In genomic region chr19:46326019-46326755, GRCm38 (mm10) we compare ENCODE assay signal across 8 mouse cellular contexts. TPM values are rescaled to one million over a fixed set of nuclear protein-coding genes. Genes with fewer than 3 reads are reported as not detected.
DNase-seq lines count a peak whose midpoint lies in the region; ATAC-seq and TF ChIP-seq lines count a peak whose summit lies in the region.

No protein-coding gene starts in this region.

- H3K4me3 ChIP-seq in heart, adult 2 months: no peak overlapping the region; the same call in 1 of the 2 replicates
- peak overlapping the region; percentile 44; the same call in 1 of the 2 replicates for H3K4me3 ChIP-seq in ES-Bruce4 (ENCODE audit: low read depth, low read length)
- peak overlapping the region; percentile 80 for H3K4me3 ChIP-seq in forebrain, embryonic 10.5 days
- H3K4me3 ChIP-seq in liver, embryonic 13.5 days (replicated peaks): no peak overlapping the region

- no peak for TF ChIP-seq CTCF in heart, adult 2 months (IDR thresholded peaks at IDR 0.05)
- TF ChIP-seq CTCF in ES-Bruce4 (IDR thresholded peaks at IDR 0.05; ENCODE audit: low read depth, low read length): no peak

- no peak overlapping the region for H3K27ac ChIP-seq in heart, adult 2 months
- no peak overlapping the region for H3K27ac ChIP-seq in ES-Bruce4 (ENCODE audit: insufficient read depth, low read length)
- peak overlapping the region; percentile 60; the same call in 1 of the 2 replicates for H3K27ac ChIP-seq in forebrain, embryonic 10.5 days
- no peak overlapping the region for H3K27ac ChIP-seq in liver, embryonic 13.5 days

- no peaks in the 10 kb centered on the region for H3K9me3 ChIP-seq in ES-Bruce4 (replicated peaks; ENCODE audit: control insufficient read depth, insufficient read depth, low read length, poor library complexity, severe bottlenecking)
- no peaks in the 10 kb centered on the region for H3K9me3 ChIP-seq in forebrain, embryonic 10.5 days
- H3K9me3 ChIP-seq in liver, embryonic 13.5 days (replicated peaks): no peaks in the 10 kb centered on the region

- TF ChIP-seq POLR2A in heart, adult 2 months (IDR thresholded peaks at IDR 0.05; ENCODE audit: insufficient read depth, low read depth, low read length): no peak
- no peak for TF ChIP-seq POLR2A in ES-Bruce4 (IDR thresholded peaks at IDR 0.05; ENCODE audit: insufficient read depth, low read length)

- TF ChIP-seq EP300 in heart, adult 2 months (IDR thresholded peaks at IDR 0.05; ENCODE audit: insufficient read depth, low read depth, low read length): no peak
- TF ChIP-seq EP300 in ES-Bruce4 (IDR thresholded peaks at IDR 0.05; ENCODE audit: insufficient read depth, low read depth, low read length): no peak

- intact Hi-C loops in heart, adult 2 months (cut with DNase I): no loop called here

- DNase-seq in heart, adult 11 months: peak; percentile 91
- DNase-seq in heart, adult 2 months: no peak
- DNase-seq in forebrain, embryonic 10.5 days (ENCODE audit: extremely low spot score, low spot score): no peak
- DNase-seq in liver, embryonic 13.5 days: no peak
- DNase-seq in thymus, postnatal 10 days (ENCODE audit: low spot score in 2 of 2): no peak
- DNase-seq in lung, postnatal 36 days: no peak

- H3K27me3 ChIP-seq in heart, adult 2 months (ENCODE audit: control insufficient read depth, insufficient read depth, low read length): peaks cover 1% of the 10 kb centered on the region; the same call in 1 of the 2 replicates
- H3K27me3 ChIP-seq in ES-Bruce4 (ENCODE audit: control insufficient read depth, insufficient read depth, low read length, poor library complexity, severe bottlenecking): no peaks in the 10 kb centered on the region
- H3K27me3 ChIP-seq in forebrain, embryonic 10.5 days (ENCODE audit: poor library complexity, severe bottlenecking): peaks cover 85% of the 10 kb centered on the region
- H3K27me3 ChIP-seq in liver, embryonic 13.5 days: peaks cover 70% of the 10 kb centered on the region

- H3K9ac ChIP-seq in heart, adult 2 months (ENCODE audit: low read depth, low read length): no peak overlapping the region
- H3K9ac ChIP-seq in ES-Bruce4 (ENCODE audit: low read depth, poor library complexity, severe bottlenecking): no peak overlapping the region
- no peak overlapping the region for H3K9ac ChIP-seq in liver, embryonic 13.5 days

- H3K4me1 ChIP-seq in heart, adult 2 months (ENCODE audit: control insufficient read depth, insufficient read depth, low read length): peaks cover 7% of the 10 kb centered on the region
- H3K4me1 ChIP-seq in ES-Bruce4 (ENCODE audit: control insufficient read depth, insufficient read depth, low read length): no peaks in the 10 kb centered on the region
- peaks cover 67% of the 10 kb centered on the region for H3K4me1 ChIP-seq in forebrain, embryonic 10.5 days
- H3K4me1 ChIP-seq in liver, embryonic 13.5 days (replicated peaks): peaks cover 46% of the 10 kb centered on the region

- H3K36me3 ChIP-seq in heart, adult 2 months (ENCODE audit: control insufficient read depth, insufficient read depth, low read length): no peaks in the 10 kb centered on the region
- no peaks in the 10 kb centered on the region; the same call in 1 of the 2 replicates for H3K36me3 ChIP-seq in ES-Bruce4 (ENCODE audit: control insufficient read depth, insufficient read depth, low read length, poor library complexity, severe bottlenecking)
- peaks cover 12% of the 10 kb centered on the region for H3K36me3 ChIP-seq in forebrain, embryonic 10.5 days (replicated peaks)
- peaks cover 12% of the 10 kb centered on the region for H3K36me3 ChIP-seq in liver, embryonic 13.5 days

- no peak for ATAC-seq in liver, embryonic 13.5 days (ENCODE audit: low read depth)
- ATAC-seq in inflammation-experienced regulatory T-cells, adult 6 months: no peak

- H3K4me2 ChIP-seq in liver, embryonic 13.5 days: peak overlapping the region; percentile 100; the same call in 1 of the 2 replicates

- 8% methylated on average over 29 of the region's 29 CpGs for WGBS in heart, adult 2 months
- WGBS in forebrain, embryonic 10.5 days: 2% methylated on average over 28 of the region's 29 CpGs
- WGBS in liver, embryonic 13.5 days (ENCODE audit: insufficient replicate concordance): 7% methylated on average over 29 of the region's 29 CpGs

- no peaks in the 10 kb centered on the region for H3K79me2 ChIP-seq in heart, adult 2 months (replicated peaks; ENCODE audit: control insufficient read depth, insufficient read depth, low read length)

RNA-seq across cellular contexts. Expression of gene Psd, which starts 0.8 kb away (rescaled TPM):
- total RNA-seq in heart, adult 2 months (2021): under 1 TPM; 0.60 to 0.80 TPM
- 1.4 and 1.6 TPM in 2 replicates for polyA plus RNA-seq in heart, adult 2 months (2012; rRNA removed)
- 1.4 and 2.0 TPM in 2 replicates for polyA plus RNA-seq in ES-Bruce4 (2011; ENCODE audit: insufficient read depth, insufficient read length, low read depth, missing spikeins)
- 2.8 and 2.9 TPM in 2 replicates for polyA plus RNA-seq in forebrain, embryonic 10.5 days (2016; fragmentation: Nextera tagmentation; extraction: Ambion mirVana)
- 5.8 and 7.1 TPM in 2 replicates for polyA plus RNA-seq in liver, embryonic 13.5 days (2015; fragmentation: Nextera tagmentation; extraction: Ambion mirVana)
- polyA plus RNA-seq in inflammation-experienced regulatory T-cells, adult 6 months (2017; shearing (Covaris generic)): 1 to 10 TPM; 3.1 to 4.1 (median 4.0) TPM

RNA-seq across cellular contexts. Expression of gene Fbxl15, which starts 1.8 kb away (rescaled TPM):
- 1 to 10 TPM; 5.3 TPM for total RNA-seq in heart, adult 2 months (2021)
- polyA plus RNA-seq in heart, adult 2 months (2012; rRNA removed): 5.3 and 8.0 TPM in 2 replicates
- polyA plus RNA-seq in ES-Bruce4 (2011; ENCODE audit: insufficient read depth, insufficient read length, low read depth, missing spikeins): 1.1 TPM in 2 replicates
- polyA plus RNA-seq in forebrain, embryonic 10.5 days (2016; fragmentation: Nextera tagmentation; extraction: Ambion mirVana): 17.9 and 18.0 TPM in 2 replicates
- 11.2 and 12.1 TPM in 2 replicates for polyA plus RNA-seq in liver, embryonic 13.5 days (2015; fragmentation: Nextera tagmentation; extraction: Ambion mirVana)
- polyA plus RNA-seq in inflammation-experienced regulatory T-cells, adult 6 months (2017; shearing (Covaris generic)): 1 to 10 TPM; 3.9 to 6.4 (median 4.5) TPM

RNA-seq across cellular contexts. Expression of gene Cuedc2, which starts 12.3 kb away (rescaled TPM):
- total RNA-seq in heart, adult 2 months (2021): 10 to 100 TPM; 79.8 to 91.3 TPM
- 58.7 and 73.5 TPM in 2 replicates for polyA plus RNA-seq in heart, adult 2 months (2012; rRNA removed)
- 65.5 and 78.3 TPM in 2 replicates for polyA plus RNA-seq in ES-Bruce4 (2011; ENCODE audit: insufficient read depth, insufficient read length, low read depth, missing spikeins)
- polyA plus RNA-seq in forebrain, embryonic 10.5 days (2016; fragmentation: Nextera tagmentation; extraction: Ambion mirVana): 206 and 224 TPM in 2 replicates
- polyA plus RNA-seq in liver, embryonic 13.5 days (2015; fragmentation: Nextera tagmentation; extraction: Ambion mirVana): 85.6 and 86.7 TPM in 2 replicates
- 10 to 100 TPM; 34.9 to 54.1 (median 46.6) TPM for polyA plus RNA-seq in inflammation-experienced regulatory T-cells, adult 6 months (2017; shearing (Covaris generic))

RNA-seq across cellular contexts. Expression of gene Mfsd13a, which starts 14.7 kb away (rescaled TPM):
- 1 to 10 TPM; 2.6 to 3.1 TPM for total RNA-seq in heart, adult 2 months (2021)
- polyA plus RNA-seq in heart, adult 2 months (2012; rRNA removed): 3.2 and 4.5 TPM in 2 replicates
- 47.5 and 51.2 TPM in 2 replicates for polyA plus RNA-seq in ES-Bruce4 (2011; ENCODE audit: insufficient read depth, insufficient read length, low read depth, missing spikeins)
- polyA plus RNA-seq in forebrain, embryonic 10.5 days (2016; fragmentation: Nextera tagmentation; extraction: Ambion mirVana): 12.5 and 13.3 TPM in 2 replicates
- polyA plus RNA-seq in liver, embryonic 13.5 days (2015; fragmentation: Nextera tagmentation; extraction: Ambion mirVana): 10.6 and 12.3 TPM in 2 replicates
- 1 to 10 TPM; 4.3 to 8.1 (median 5.9) TPM for polyA plus RNA-seq in inflammation-experienced regulatory T-cells, adult 6 months (2017; shearing (Covaris generic))

RNA-seq across cellular contexts. Expression of gene Nfkb2, which starts 22.1 kb away (rescaled TPM):
- total RNA-seq in heart, adult 2 months (2021): 10 to 100 TPM; 18.3 to 20.4 TPM
- polyA plus RNA-seq in heart, adult 2 months (2012; rRNA removed): 22.1 and 22.6 TPM in 2 replicates
- 17.7 and 20.4 TPM in 2 replicates for polyA plus RNA-seq in ES-Bruce4 (2011; ENCODE audit: insufficient read depth, insufficient read length, low read depth, missing spikeins)
- polyA plus RNA-seq in forebrain, embryonic 10.5 days (2016; fragmentation: Nextera tagmentation; extraction: Ambion mirVana): 3.8 and 3.9 TPM in 2 replicates
- 3.9 and 4.3 TPM in 2 replicates for polyA plus RNA-seq in liver, embryonic 13.5 days (2015; fragmentation: Nextera tagmentation; extraction: Ambion mirVana)
- polyA plus RNA-seq in inflammation-experienced regulatory T-cells, adult 6 months (2017; shearing (Covaris generic)): 10 to 100 TPM; 15.7 to 27.8 (median 20.7) TPM

Comparison
In these comparisons a context has a peak if more than half of its experiments do, and no peak if none do; other contexts are left out.
1. H3K4me3 ChIP-seq: peak in ES-Bruce4 (single experiment) and forebrain, embryonic 10.5 days (single experiment); none in heart, adult 2 months (single experiment) and liver, embryonic 13.5 days (single experiment).